Mouse (Mus musculus): ENCODE measurements around the gene Prpf31. TPM values are rescaled to one million over a fixed set of nuclear protein-coding genes. Genes with fewer than 3 reads are reported as not detected.
A peak's percentile ranks its signal among the peaks of the same experiment; 100 is the strongest.
"Not testable (repeated sequence)": the region's sequence is repeated elsewhere in the genome, so short reads cannot be mapped to it uniquely, and the experiment has no call there.

Gene Prpf31
- polyA plus RNA-seq, 1 experiment from 2014 or later = 115 TPM

DNA sequence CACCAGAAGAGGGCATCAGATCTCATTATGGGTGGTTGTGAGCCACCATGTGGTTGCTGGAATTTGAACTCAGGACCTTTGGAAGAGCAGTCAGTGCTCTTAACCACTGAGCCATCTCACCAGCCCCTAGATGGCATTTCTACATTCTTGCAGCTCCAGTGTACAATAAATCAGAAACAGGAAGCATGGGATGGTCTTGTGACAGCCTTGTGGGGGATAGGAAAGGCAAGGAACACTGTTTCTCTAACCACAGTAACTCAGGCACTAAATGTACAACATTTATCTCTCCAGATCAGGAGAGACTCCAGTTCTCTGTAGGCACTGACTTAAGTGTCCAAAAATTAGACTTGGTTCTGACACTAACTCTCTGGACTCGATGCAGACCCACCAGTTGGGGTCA lies 32.0 kb upstream of the Prpf31 start:
- not testable (repeated sequence) for H3K4me3 ChIP-seq (ENCODE audit: low read length); H3K27ac ChIP-seq (ENCODE audit: low read length); ATAC-seq (ENCODE audit: low FRiP score, low TSS enrichment); H3K9me3 ChIP-seq (ENCODE audit: low read length); H3K4me1 ChIP-seq (ENCODE audit: insufficient read depth, low read length); H3K9ac ChIP-seq (replicated peaks; ENCODE audit: low read length); H3K4me2 ChIP-seq (replicated peaks; ENCODE audit: low read depth, low read length); H3K27me3 ChIP-seq (ENCODE audit: insufficient read depth, low read length); H3K36me3 ChIP-seq (ENCODE audit: insufficient read depth, low read length)
- WGBS = 72% methylated on average over 1 of the region's 1 CpGs

DNA sequence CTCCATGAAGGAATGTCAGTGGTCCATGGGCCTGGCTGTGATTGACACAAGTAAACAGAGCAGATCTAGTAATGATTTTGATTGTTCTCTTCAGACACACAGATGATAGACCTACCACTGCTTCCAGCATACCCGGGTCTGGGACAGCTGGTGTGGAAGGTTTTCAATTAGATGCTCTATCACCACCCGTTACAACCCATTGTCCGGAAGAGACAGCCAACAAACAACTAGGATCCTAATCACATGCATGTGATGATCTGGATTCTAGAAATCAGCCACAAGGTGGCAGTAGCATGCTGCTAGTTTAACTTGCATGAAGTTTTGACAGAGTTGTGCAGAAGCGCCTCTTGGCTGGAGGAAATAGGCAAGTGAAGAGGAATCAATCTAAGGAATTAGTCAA lies 28.7 kb upstream of the Prpf31 start:
- WGBS = 11% methylated on average over 4 of the region's 4 CpGs
- H3K4me1 ChIP-seq (ENCODE audit: insufficient read depth, low read length) = no peaks in the 10 kb centered on the region
- peak; percentile 12; the same call in 1 of the 2 replicates for ATAC-seq (ENCODE audit: low FRiP score, low TSS enrichment)

DNA sequence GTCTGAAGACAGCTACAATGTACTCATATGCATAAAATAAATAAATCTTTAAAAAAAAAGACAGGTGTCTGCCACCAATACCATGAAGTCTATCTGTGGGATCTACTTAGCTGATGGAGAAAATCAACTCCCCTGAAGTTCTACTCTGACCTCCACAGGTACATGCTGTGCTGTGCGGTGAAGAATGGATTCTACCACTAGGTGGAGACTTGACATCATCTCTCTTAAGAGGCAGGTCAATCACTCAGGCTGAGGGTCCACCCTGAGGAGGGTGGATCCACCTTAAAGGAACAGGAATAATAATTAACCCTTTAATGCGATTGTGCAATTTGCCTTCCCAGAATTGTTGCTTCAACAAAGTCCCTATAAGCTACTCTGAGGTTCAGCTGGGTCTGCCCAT lies 23.0 kb upstream of the Prpf31 start:
- Histone ChIP-seq H3K4me3 (ENCODE audit: low read length) (no peak overlapping the region), H3K27me3 (ENCODE audit: insufficient read depth, low read length) (no peaks in the 10 kb centered on the region), H3K4me1 (ENCODE audit: insufficient read depth, low read length) (no peaks in the 10 kb centered on the region), H3K27ac (ENCODE audit: low read length) (no peak overlapping the region), H3K9me3 (ENCODE audit: low read length) (no peaks in the 10 kb centered on the region), H3K9ac (replicated peaks; ENCODE audit: low read length) (no peak overlapping the region), H3K36me3 (ENCODE audit: insufficient read depth, low read length) (no peaks in the 10 kb centered on the region), H3K4me2 (replicated peaks; ENCODE audit: low read depth, low read length) (no peak overlapping the region)
- WGBS = 23% methylated on average over 2 of the region's 2 CpGs
- ATAC-seq (ENCODE audit: low FRiP score, low TSS enrichment) = peak; percentile 79; the same call in 1 of the 2 replicates

More for the DNA sequence above, 28.7 kb upstream of the Prpf31 start:
- Histone ChIP-seq H3K9me3 (ENCODE audit: low read length) (no peaks in the 10 kb centered on the region), H3K9ac (replicated peaks; ENCODE audit: low read length) (no peak overlapping the region), H3K27me3 (ENCODE audit: insufficient read depth, low read length) (no peaks in the 10 kb centered on the region), H3K27ac (ENCODE audit: low read length) (no peak overlapping the region), H3K4me3 (ENCODE audit: low read length) (no peak overlapping the region), H3K4me2 (replicated peaks; ENCODE audit: low read depth, low read length) (no peak overlapping the region), H3K36me3 (ENCODE audit: insufficient read depth, low read length) (no peaks in the 10 kb centered on the region)

GRCm38 (mm10) chr7:3607391-3607790 lies 22.4 kb upstream of the Prpf31 start:
- H3K9ac ChIP-seq (replicated peaks; ENCODE audit: low read length) = no peak overlapping the region
- ATAC-seq (ENCODE audit: low FRiP score, low TSS enrichment) = no peak
- no peak overlapping the region for H3K4me2 ChIP-seq (replicated peaks; ENCODE audit: low read depth, low read length)
- H3K9me3 ChIP-seq (ENCODE audit: low read length) = no peaks in the 10 kb centered on the region
- no peak overlapping the region for H3K27ac ChIP-seq (ENCODE audit: low read length)
- no peak overlapping the region for H3K4me3 ChIP-seq (ENCODE audit: low read length)
- 61% methylated on average over 6 of the region's 6 CpGs for WGBS
- H3K36me3 ChIP-seq (ENCODE audit: insufficient read depth, low read length) = no peaks in the 10 kb centered on the region
- no peaks in the 10 kb centered on the region for H3K4me1 ChIP-seq (ENCODE audit: insufficient read depth, low read length)
- H3K27me3 ChIP-seq (ENCODE audit: insufficient read depth, low read length) = no peaks in the 10 kb centered on the region

DNA sequence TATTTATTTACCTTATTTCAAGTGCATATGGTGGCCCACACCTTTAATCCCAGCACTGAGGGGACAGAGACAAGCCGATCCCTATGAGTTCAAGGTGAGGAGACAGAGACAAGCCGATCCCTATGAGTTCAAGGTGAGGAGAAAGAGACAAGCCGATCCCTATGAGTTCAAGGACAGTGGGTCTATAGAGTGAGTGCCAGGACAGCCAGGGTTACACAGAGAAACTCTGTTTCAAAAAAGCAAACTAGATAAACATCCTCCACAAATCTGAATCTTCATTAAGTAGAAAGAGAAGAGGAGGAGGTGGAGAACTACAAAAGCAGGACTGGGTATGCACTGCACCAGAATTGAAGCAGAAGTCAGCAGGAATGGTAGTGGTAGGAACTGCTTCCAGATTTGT lies 21.1 kb upstream of the Prpf31 start:
- Histone ChIP-seq H3K27ac (ENCODE audit: low read length) (no peak overlapping the region), H3K4me1 (ENCODE audit: insufficient read depth, low read length) (no peaks in the 10 kb centered on the region), H3K9ac (replicated peaks; ENCODE audit: low read length) (no peak overlapping the region), H3K4me3 (ENCODE audit: low read length) (no peak overlapping the region), H3K9me3 (ENCODE audit: low read length) (no peaks in the 10 kb centered on the region), H3K27me3 (ENCODE audit: insufficient read depth, low read length) (no peaks in the 10 kb centered on the region), H3K36me3 (ENCODE audit: insufficient read depth, low read length) (no peaks in the 10 kb centered on the region), H3K4me2 (replicated peaks; ENCODE audit: low read depth, low read length) (no peak overlapping the region)
- no peak for ATAC-seq (ENCODE audit: low FRiP score, low TSS enrichment)
- 84% methylated on average over 3 of the region's 3 CpGs for WGBS

DNA sequence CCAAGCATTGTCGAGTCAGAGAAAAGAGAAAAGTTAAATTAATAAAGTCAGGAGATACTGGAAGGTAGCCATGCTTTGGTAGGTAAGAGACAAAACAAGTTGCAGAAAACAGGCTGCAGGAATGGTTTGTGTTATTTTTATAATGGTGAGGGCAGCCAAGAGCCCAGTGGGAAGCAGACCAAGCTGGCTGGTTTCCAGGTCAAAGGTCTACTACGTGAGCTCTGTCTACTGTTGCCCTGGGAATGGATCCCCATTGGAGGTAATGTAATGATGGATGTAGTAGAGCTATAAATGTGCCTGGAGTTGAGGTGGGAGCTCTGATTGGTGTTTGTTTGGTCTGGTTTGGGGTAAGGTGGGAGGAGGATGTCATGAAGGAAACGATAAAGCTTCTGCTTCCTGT lies 20.7 kb upstream of the Prpf31 start:
- WGBS = 19% methylated on average over 3 of the region's 3 CpGs
- no peak overlapping the region for H3K9ac ChIP-seq (replicated peaks; ENCODE audit: low read length)
- no peak overlapping the region for H3K4me3 ChIP-seq (ENCODE audit: low read length)
- no peaks in the 10 kb centered on the region for H3K36me3 ChIP-seq (ENCODE audit: insufficient read depth, low read length)
- no peaks in the 10 kb centered on the region for H3K4me1 ChIP-seq (ENCODE audit: insufficient read depth, low read length)
- no peaks in the 10 kb centered on the region for H3K27me3 ChIP-seq (ENCODE audit: insufficient read depth, low read length)
- ATAC-seq (ENCODE audit: low FRiP score, low TSS enrichment) = peak; percentile 44; the same call in 1 of the 2 replicates
- no peak overlapping the region for H3K4me2 ChIP-seq (replicated peaks; ENCODE audit: low read depth, low read length)
- no peak overlapping the region for H3K27ac ChIP-seq (ENCODE audit: low read length)
- no peaks in the 10 kb centered on the region for H3K9me3 ChIP-seq (ENCODE audit: low read length)

GRCm38 (mm10) chr7:3610437-3610836 lies 19.3 kb upstream of the Prpf31 start:
- H3K36me3 ChIP-seq (ENCODE audit: insufficient read depth, low read length) = no peaks in the 10 kb centered on the region
- ATAC-seq (ENCODE audit: low FRiP score, low TSS enrichment) = no peak
- H3K9me3 ChIP-seq (ENCODE audit: low read length) = no peaks in the 10 kb centered on the region
- H3K4me2 ChIP-seq (replicated peaks; ENCODE audit: low read depth, low read length) = no peak overlapping the region
- H3K27me3 ChIP-seq (ENCODE audit: insufficient read depth, low read length) = no peaks in the 10 kb centered on the region
- H3K4me3 ChIP-seq (ENCODE audit: low read length) = no peak overlapping the region
- H3K9ac ChIP-seq (replicated peaks; ENCODE audit: low read length) = no peak overlapping the region
- H3K4me1 ChIP-seq (ENCODE audit: insufficient read depth, low read length) = no peaks in the 10 kb centered on the region
- 85% methylated on average over 3 of the region's 3 CpGs for WGBS
- H3K27ac ChIP-seq (ENCODE audit: low read length) = no peak overlapping the region

GRCm38 (mm10) chr7:3611006-3611405 lies 18.8 kb upstream of the Prpf31 start:
- H3K27ac ChIP-seq (ENCODE audit: low read length) = no peak overlapping the region
- no peak overlapping the region for H3K4me3 ChIP-seq (ENCODE audit: low read length)
- H3K9ac ChIP-seq (replicated peaks; ENCODE audit: low read length) = no peak overlapping the region
- no peaks in the 10 kb centered on the region for H3K27me3 ChIP-seq (ENCODE audit: insufficient read depth, low read length)
- H3K36me3 ChIP-seq (ENCODE audit: insufficient read depth, low read length) = no peaks in the 10 kb centered on the region
- H3K4me1 ChIP-seq (ENCODE audit: insufficient read depth, low read length) = no peaks in the 10 kb centered on the region
- H3K4me2 ChIP-seq (replicated peaks; ENCODE audit: low read depth, low read length) = no peak overlapping the region
- ATAC-seq (ENCODE audit: low FRiP score, low TSS enrichment) = no peak
- 90% methylated on average over 13 of the region's 13 CpGs for WGBS
- H3K9me3 ChIP-seq (ENCODE audit: low read length) = no peaks in the 10 kb centered on the region

DNA sequence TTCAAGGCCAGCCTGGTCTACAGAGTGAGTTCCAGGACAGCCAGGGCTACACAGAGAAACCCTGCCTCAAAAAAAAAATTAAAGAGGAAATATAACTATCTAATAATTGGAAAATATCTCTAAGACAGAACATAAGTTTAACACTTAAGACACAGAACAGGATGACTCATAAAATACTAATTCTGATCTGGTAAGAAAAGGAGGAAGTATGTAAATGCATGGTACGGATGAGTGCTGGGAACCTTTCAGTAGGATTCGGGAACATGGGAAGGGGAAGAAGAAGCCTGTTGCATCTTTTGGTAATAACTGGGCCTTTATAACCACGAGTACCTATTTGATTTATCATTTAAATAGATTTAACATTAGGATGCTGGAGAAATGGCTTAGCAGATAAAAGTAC lies 15.8 kb upstream of the Prpf31 start:
- Histone ChIP-seq H3K4me3 (ENCODE audit: low read length) (no peak overlapping the region), H3K4me1 (ENCODE audit: insufficient read depth, low read length) (peaks cover 5% of the 10 kb centered on the region), H3K27me3 (ENCODE audit: insufficient read depth, low read length) (no peaks in the 10 kb centered on the region), H3K9ac (replicated peaks; ENCODE audit: low read length) (no peak overlapping the region), H3K9me3 (ENCODE audit: low read length) (no peaks in the 10 kb centered on the region), H3K4me2 (replicated peaks; ENCODE audit: low read depth, low read length) (no peak overlapping the region), H3K36me3 (ENCODE audit: insufficient read depth, low read length) (no peaks in the 10 kb centered on the region; the same call in 1 of the 2 replicates), H3K27ac (ENCODE audit: low read length) (no peak overlapping the region)
- WGBS = 80% methylated on average over 3 of the region's 3 CpGs
- ATAC-seq (ENCODE audit: low FRiP score, low TSS enrichment) = no peak

DNA sequence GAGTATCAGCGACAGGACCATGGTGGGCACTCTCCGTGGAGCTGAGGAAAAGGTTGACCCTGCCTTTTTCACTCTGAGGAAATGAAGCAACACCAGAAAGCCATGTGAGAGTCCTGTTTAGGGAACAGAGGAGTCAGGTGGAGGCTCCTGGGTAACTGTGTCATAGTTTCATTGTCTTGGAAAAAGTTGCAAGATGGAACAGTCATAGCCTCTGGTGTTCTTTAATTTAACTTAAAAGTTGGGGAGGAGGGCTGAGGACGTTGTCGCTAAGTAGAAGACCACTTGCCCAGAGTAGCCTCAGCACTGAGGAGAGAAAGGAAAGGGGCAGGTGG lies 13.8 kb upstream of the Prpf31 start, which contains the start of gene Oscar:
Gene Oscar (minus strand): TSS at position 101 of the 332 bp plus-strand sequence.
- Histone ChIP-seq H3K4me2 (replicated peaks; ENCODE audit: low read depth, low read length) (peak within 1 kb of the TSS; percentile 75; the same call in 1 of the 2 replicates), H3K9me3 (ENCODE audit: low read length) (no peaks in the 10 kb centered on the region), H3K27me3 (ENCODE audit: insufficient read depth, low read length) (no peaks in the 10 kb centered on the region), H3K36me3 (ENCODE audit: insufficient read depth, low read length) (peaks cover 15% of the 10 kb centered on the region), H3K4me3 (ENCODE audit: low read length) (peak within 1 kb of the TSS; percentile 64), H3K27ac (ENCODE audit: low read length) (no peak within 1 kb of the TSS), H3K9ac (replicated peaks; ENCODE audit: low read length) (no peak within 1 kb of the TSS), H3K4me1 (ENCODE audit: insufficient read depth, low read length) (peaks cover 5% of the 10 kb centered on the region)
- WGBS = 84% methylated on average over 4 of the region's 4 CpGs
- no peak for ATAC-seq (ENCODE audit: low FRiP score, low TSS enrichment)

All from kidney, embryonic 16.5 days (tissue).